Mouse (Mus musculus) embryonic facial prominence, embryonic 13.5 days (tissue): ENCODE measurements at regions not wholly inside any gene's neighbourhood (a gene's known extent, or its start where the extent isn't known, plus 50 kb on each side); places are given as distances from the start of the nearest gene placed in this dataset.

Source experiments
- ATAC-seq: fragments of 200-750 bp; cut with Nextera tagmentation; 2 replicates; pipeline ENCODE4 v1.8.0; 2017; ENCODE audit warnings: low read depth; ENCODE audit not compliant: insufficient number of reproducible peaks, insufficient read depth, low FRiP score, low TSS enrichment
- H3K27ac ChIP-seq: fragments of 300-500 bp; sonication (generic); 2 replicates; pipeline ENCODE4 v1.5.1; 2015; ENCODE audit warnings: moderate library complexity, mild to moderate bottlenecking, inconsistent platforms
- H3K27me3 ChIP-seq: fragments of 300-500 bp; sonication (generic); 2 replicates; pipeline ENCODE4 v1.6.1; 2015; ENCODE audit warnings: mild to moderate bottlenecking, inconsistent platforms
- H3K36me3 ChIP-seq: fragments of 300-500 bp; sonication (generic); 2 replicates; pipeline ENCODE4 v1.6.1; 2015; ENCODE audit warnings: mild to moderate bottlenecking, inconsistent platforms
- H3K4me1 ChIP-seq: fragments of 300-500 bp; sonication (generic); 2 replicates; pipeline ENCODE4 v1.6.1; 2015; ENCODE audit warnings: inconsistent platforms
- H3K4me2 ChIP-seq: fragments of 300-500 bp; sonication (generic); 2 replicates; pipeline ENCODE4 v1.6.1; 2015; ENCODE audit warnings: moderate library complexity, mild to moderate bottlenecking, inconsistent platforms
- H3K4me3 ChIP-seq: fragments of 300-500 bp; sonication (generic); 2 replicates; pipeline ENCODE4 v1.5.1; 2015; ENCODE audit warnings: mild to moderate bottlenecking, inconsistent platforms
- H3K9ac ChIP-seq: fragments of 300-500 bp; sonication (generic); 2 replicates; pipeline ENCODE4 v1.6.1; 2015; ENCODE audit warnings: mild to moderate bottlenecking, inconsistent platforms
- H3K9me3 ChIP-seq: fragments of 300-500 bp; sonication (generic); 2 replicates; pipeline ENCODE4 v1.6.1; 2016; ENCODE audit warnings: inconsistent platforms
- WGBS: fragments of 180-500 bp; shearing (Covaris S2); methylation state at CpG from one replicate; pipeline ENCODE4 v1.1.7; 2015; ENCODE audit warnings: mixed read lengths; 5-methylcytosine and 5-hydroxymethylcytosine counted together

GRCm38 (mm10) chr9:83326437-83327086, 114.4 kb downstream of the Lca5 start:
- no peak overlapping the region for H3K4me3 ChIP-seq
- 45% methylated on average over 7 of the region's 7 CpGs for WGBS
- H3K27ac ChIP-seq = no peak overlapping the region
- H3K36me3 ChIP-seq = no peaks in the 10 kb centered on the region
- H3K4me2 ChIP-seq = no peak overlapping the region
- no peak overlapping the region for H3K9ac ChIP-seq
- H3K9me3 ChIP-seq = no peaks in the 10 kb centered on the region
- peaks cover 8% of the 10 kb centered on the region for H3K4me1 ChIP-seq
- ATAC-seq = no peak
- no peaks in the 10 kb centered on the region; the same call in 1 of the 2 replicates for H3K27me3 ChIP-seq

- Histone ChIP-seq H3K27ac (no peak overlapping the region), H3K9me3 (no peaks in the 10 kb centered on the region), H3K9ac (no peak overlapping the region), H3K4me2 (no peak overlapping the region), H3K4me1 (peaks cover 11% of the 10 kb centered on the region), H3K36me3 (no peaks in the 10 kb centered on the region), H3K27me3 (no peaks in the 10 kb centered on the region; the same call in 1 of the 2 replicates), H3K4me3 (no peak overlapping the region)
- 15% methylated on average over 6 of the region's 6 CpGs for WGBS
- no peak for ATAC-seq
These were observed 115.0 kb downstream of the Lca5 start for GRCm38 (mm10) chr9:83325910-83326309.

- WGBS = 42% methylated on average over 3 of the region's 3 CpGs
- no peak overlapping the region for H3K4me3 ChIP-seq
- no peak overlapping the region for H3K4me2 ChIP-seq
These were observed 116.6 kb downstream of the Lca5 start for GRCm38 (mm10) chr9:83324336-83324735.

GRCm38 (mm10) chr9:83322991-83323583, 117.8 kb downstream of the Lca5 start:
- 76% methylated on average over 8 of the region's 8 CpGs for WGBS

More at GRCm38 (mm10) chr9:83324336-83324735, 116.6 kb downstream of the Lca5 start:
- Histone ChIP-seq H3K4me1 (peaks cover 13% of the 10 kb centered on the region), H3K36me3 (no peaks in the 10 kb centered on the region), H3K9ac (no peak overlapping the region), H3K27me3 (no peaks in the 10 kb centered on the region; the same call in 1 of the 2 replicates), H3K9me3 (no peaks in the 10 kb centered on the region), H3K27ac (no peak overlapping the region)
- no peak for ATAC-seq

GRCm38 (mm10) chr9:83321793-83322192, 119.1 kb downstream of the Lca5 start:
- ATAC-seq = no peak
- Histone ChIP-seq H3K27me3 (no peaks in the 10 kb centered on the region; the same call in 1 of the 2 replicates), H3K4me2 (no peak overlapping the region), H3K4me3 (no peak overlapping the region), H3K36me3 (no peaks in the 10 kb centered on the region), H3K9ac (no peak overlapping the region), H3K9me3 (no peaks in the 10 kb centered on the region), H3K27ac (no peak overlapping the region), H3K4me1 (peaks cover 20% of the 10 kb centered on the region)

More at GRCm38 (mm10) chr9:83322991-83323583, 117.8 kb downstream of the Lca5 start:
- Histone ChIP-seq H3K36me3 (no peaks in the 10 kb centered on the region), H3K4me1 (peaks cover 13% of the 10 kb centered on the region), H3K9me3 (no peaks in the 10 kb centered on the region), H3K27ac (no peak overlapping the region), H3K4me3 (no peak overlapping the region), H3K4me2 (no peak overlapping the region), H3K9ac (no peak overlapping the region), H3K27me3 (no peaks in the 10 kb centered on the region; the same call in 1 of the 2 replicates)
- ATAC-seq = no peak

- no peak overlapping the region for H3K4me3 ChIP-seq
- no peaks in the 10 kb centered on the region for H3K9me3 ChIP-seq
- H3K4me2 ChIP-seq = no peak overlapping the region
- 44% methylated on average over 4 of the region's 4 CpGs for WGBS
- no peaks in the 10 kb centered on the region for H3K27me3 ChIP-seq
- no peak overlapping the region for H3K27ac ChIP-seq
- no peaks in the 10 kb centered on the region for H3K36me3 ChIP-seq
- peaks cover 24% of the 10 kb centered on the region for H3K4me1 ChIP-seq
- no peak for ATAC-seq
- H3K9ac ChIP-seq = no peak overlapping the region
These were observed 120.1 kb downstream of the Lca5 start for GRCm38 (mm10) chr9:83320834-83321233.

GRCm38 (mm10) chr9:83316818-83317162, 124.1 kb downstream of the Lca5 start:
- no peak for ATAC-seq
- 23% methylated on average over 2 of the region's 2 CpGs for WGBS
- H3K27ac ChIP-seq = peak overlapping the region; percentile 5; the same call in 1 of the 2 replicates
- 0 out of 2 replicates have a peak overlapping the region, but pooled peaks have one; percentile 5 for H3K4me2 ChIP-seq
- H3K9ac ChIP-seq = no peak overlapping the region
- H3K27me3 ChIP-seq = no peaks in the 10 kb centered on the region
- H3K4me3 ChIP-seq = no peak overlapping the region
- H3K4me1 ChIP-seq = peaks cover 25% of the 10 kb centered on the region
- H3K36me3 ChIP-seq = no peaks in the 10 kb centered on the region
- no peaks in the 10 kb centered on the region; the same call in 1 of the 2 replicates for H3K9me3 ChIP-seq

- Histone ChIP-seq H3K4me3 (no peak overlapping the region), H3K36me3 (no peaks in the 10 kb centered on the region), H3K4me1 (peaks cover 25% of the 10 kb centered on the region), H3K9ac (no peak overlapping the region), H3K9me3 (no peaks in the 10 kb centered on the region; the same call in 1 of the 2 replicates), H3K27ac (peak overlapping the region; percentile 5; the same call in 1 of the 2 replicates), H3K27me3 (no peaks in the 10 kb centered on the region), H3K4me2 (0 out of 2 replicates have a peak overlapping the region, but pooled peaks have one; percentile 5)
- 49% methylated on average over 10 of the region's 10 CpGs for WGBS
- 0 out of 2 replicates have a peak, but pooled peaks have one; percentile 59 for ATAC-seq
These were observed 124.7 kb downstream of the Lca5 start for GRCm38 (mm10) chr9:83315941-83316817.

- WGBS = 39% methylated on average over 4 of the region's 4 CpGs
- Histone ChIP-seq H3K27me3 (peaks cover 13% of the 10 kb centered on the region), H3K4me1 (peaks cover 49% of the 10 kb centered on the region), H3K36me3 (no peaks in the 10 kb centered on the region), H3K27ac (no peak overlapping the region), H3K9ac (no peak overlapping the region), H3K4me3 (no peak overlapping the region), H3K4me2 (no peak overlapping the region), H3K9me3 (no peaks in the 10 kb centered on the region; the same call in 1 of the 2 replicates)
- no peak for ATAC-seq
These were observed 132.2 kb downstream of the Lca5 start for GRCm38 (mm10) chr9:83308771-83309170.

GRCm38 (mm10) chr9:83308092-83308491, 132.8 kb downstream of the Lca5 start:
- Histone ChIP-seq H3K4me1 (peaks cover 49% of the 10 kb centered on the region), H3K27ac (peak overlapping the region; percentile 44; the same call in 1 of the 2 replicates), H3K4me3 (no peak overlapping the region), H3K27me3 (peaks cover 13% of the 10 kb centered on the region), H3K9ac (no peak overlapping the region), H3K9me3 (no peaks in the 10 kb centered on the region), H3K4me2 (peak overlapping the region; percentile 31; the same call in 1 of the 2 replicates), H3K36me3 (no peaks in the 10 kb centered on the region)
- no peak for ATAC-seq
- 66% methylated on average over 4 of the region's 4 CpGs for WGBS

GRCm38 (mm10) chr9:83307349-83307938, 133.5 kb downstream of the Lca5 start:
- Histone ChIP-seq H3K27me3 (peaks cover 15% of the 10 kb centered on the region), H3K4me2 (peak overlapping the region; percentile 31), H3K36me3 (no peaks in the 10 kb centered on the region), H3K9ac (no peak overlapping the region), H3K4me3 (no peak overlapping the region), H3K9me3 (no peaks in the 10 kb centered on the region), H3K4me1 (peaks cover 53% of the 10 kb centered on the region), H3K27ac (peak overlapping the region; percentile 58; the same call in 1 of the 2 replicates)
- ATAC-seq = peak; percentile 56; the same call in 1 of the 2 replicates
- 29% methylated on average over 11 of the region's 11 CpGs for WGBS
